Mouse (Mus musculus): ENCODE measurements around the gene Rgsl1. TPM values are rescaled to one million over a fixed set of nuclear protein-coding genes. Genes with fewer than 3 reads are reported as not detected.
"Not testable (repeated sequence)": the region's sequence is repeated elsewhere in the genome, so short reads cannot be mapped to it uniquely, and the experiment has no call there.

Rgsl1 gene
- polyA plus RNA-seq, 1 experiment, result not detected

DNA sequence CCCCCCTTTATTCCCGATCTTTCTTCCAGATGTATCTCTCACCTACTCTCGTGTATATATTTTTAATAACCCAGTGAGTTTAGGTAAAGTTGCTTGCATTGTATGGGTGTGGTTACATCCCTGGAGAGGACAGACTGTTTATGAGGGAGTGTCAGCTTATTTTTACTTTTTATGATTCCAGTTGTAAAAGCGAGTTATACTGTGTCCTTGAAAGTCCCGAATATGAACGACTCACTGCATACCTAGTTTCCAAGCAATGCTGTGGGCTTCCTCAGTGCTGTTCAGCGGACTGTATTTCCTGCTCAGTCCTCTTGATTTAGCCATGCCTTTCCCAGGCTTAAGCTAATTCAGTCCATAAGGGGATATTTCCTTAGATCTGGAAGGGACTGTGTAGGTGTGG lies 68.8 kb downstream of the Rgsl1 start:
- H3K79me3 ChIP-seq (ENCODE audit: low read depth), result no peaks in the 10 kb centered on the region
- no peak overlapping the region for H3K4me3 ChIP-seq (ENCODE audit: insufficient read depth, poor library complexity, severe bottlenecking)
- H3K27me3 ChIP-seq (ENCODE audit: control insufficient read depth, insufficient read depth, insufficient read length), result no peaks in the 10 kb centered on the region
- no peak for TF ChIP-seq CTCF (IDR thresholded peaks at IDR 0.05; ENCODE audit: control insufficient read depth, insufficient read depth, insufficient read length)
- TF ChIP-seq MAX (IDR thresholded peaks at IDR 0.05), result no peak
- no peak for TF ChIP-seq USF1 (IDR thresholded peaks at IDR 0.05; ENCODE audit: low read depth)
- TF ChIP-seq MYOD1 (IDR thresholded peaks at IDR 0.05; ENCODE audit: control insufficient read depth, insufficient read length, low read depth), result no peak
- TF ChIP-seq FOSL1 (IDR thresholded peaks at IDR 0.05; ENCODE audit: insufficient read depth, low read length, poor library complexity, severe bottlenecking), result no peak
- TF ChIP-seq MYOG (IDR thresholded peaks at IDR 0.05; ENCODE audit: control insufficient read depth, extremely low read depth, insufficient read length), result no peak
- TF ChIP-seq CEBPB (IDR thresholded peaks at IDR 0.05; ENCODE audit: low read depth), result no peak
- no peak overlapping the region for H3ac ChIP-seq (ENCODE audit: control insufficient read depth, insufficient read length, low read depth)
- no peaks in the 10 kb centered on the region for H3K36me3 ChIP-seq (ENCODE audit: control insufficient read depth, insufficient read depth)
- no peaks in the 10 kb centered on the region for H3K79me2 ChIP-seq (ENCODE audit: control insufficient read depth, insufficient read depth)

GRCm38 (mm10) chr1:153770776-153771167 lies 73.2 kb downstream of the Rgsl1 start:
- Histone ChIP-seq H3K27me3 (ENCODE audit: control insufficient read depth, insufficient read depth, insufficient read length) (no peaks in the 10 kb centered on the region), H3K4me3 (ENCODE audit: insufficient read depth, poor library complexity, severe bottlenecking) (no peak overlapping the region), H3K36me3 (ENCODE audit: control insufficient read depth, insufficient read depth) (no peaks in the 10 kb centered on the region), H3K79me2 (ENCODE audit: control insufficient read depth, insufficient read depth) (no peaks in the 10 kb centered on the region), H3K79me3 (ENCODE audit: low read depth) (no peaks in the 10 kb centered on the region), H3ac (ENCODE audit: control insufficient read depth, insufficient read length, low read depth) (no peak overlapping the region)
- TF ChIP-seq MYOG (IDR thresholded peaks at IDR 0.05; ENCODE audit: control insufficient read depth, extremely low read depth, insufficient read length) (no peak), USF1 (IDR thresholded peaks at IDR 0.05; ENCODE audit: low read depth) (no peak), MYOD1 (IDR thresholded peaks at IDR 0.05; ENCODE audit: control insufficient read depth, insufficient read length, low read depth) (no peak), FOSL1 (IDR thresholded peaks at IDR 0.05; ENCODE audit: insufficient read depth, low read length, poor library complexity, severe bottlenecking) (no peak), CEBPB (IDR thresholded peaks at IDR 0.05; ENCODE audit: low read depth) (no peak), CTCF (IDR thresholded peaks at IDR 0.05; ENCODE audit: control insufficient read depth, insufficient read depth, insufficient read length) (no peak), MAX (IDR thresholded peaks at IDR 0.05) (no peak)

- no peak overlapping the region for H3K4me3 ChIP-seq (ENCODE audit: insufficient read depth, poor library complexity, severe bottlenecking)
- H3ac ChIP-seq (ENCODE audit: control insufficient read depth, insufficient read length, low read depth), result no peak overlapping the region
- TF ChIP-seq USF1 (IDR thresholded peaks at IDR 0.05; ENCODE audit: low read depth), result no peak
- no peak for TF ChIP-seq CTCF (IDR thresholded peaks at IDR 0.05; ENCODE audit: control insufficient read depth, insufficient read depth, insufficient read length)
- TF ChIP-seq MYOD1 (IDR thresholded peaks at IDR 0.05; ENCODE audit: control insufficient read depth, insufficient read length, low read depth), result no peak
- no peak for TF ChIP-seq MAX (IDR thresholded peaks at IDR 0.05)
- TF ChIP-seq MYOG (IDR thresholded peaks at IDR 0.05; ENCODE audit: control insufficient read depth, extremely low read depth, insufficient read length), result no peak
- no peak for TF ChIP-seq CEBPB (IDR thresholded peaks at IDR 0.05; ENCODE audit: low read depth)
- TF ChIP-seq FOSL1 (IDR thresholded peaks at IDR 0.05; ENCODE audit: insufficient read depth, low read length, poor library complexity, severe bottlenecking), result no peak
- H3K36me3 ChIP-seq (ENCODE audit: control insufficient read depth, insufficient read depth), result no peaks in the 10 kb centered on the region
- no peaks in the 10 kb centered on the region for H3K27me3 ChIP-seq (ENCODE audit: control insufficient read depth, insufficient read depth, insufficient read length)
- no peaks in the 10 kb centered on the region for H3K79me3 ChIP-seq (ENCODE audit: low read depth)
- H3K79me2 ChIP-seq (ENCODE audit: control insufficient read depth, insufficient read depth), result no peaks in the 10 kb centered on the region
Observed at GRCm38 (mm10) chr1:153769998-153770775, 73.8 kb downstream of the Rgsl1 start.

DNA sequence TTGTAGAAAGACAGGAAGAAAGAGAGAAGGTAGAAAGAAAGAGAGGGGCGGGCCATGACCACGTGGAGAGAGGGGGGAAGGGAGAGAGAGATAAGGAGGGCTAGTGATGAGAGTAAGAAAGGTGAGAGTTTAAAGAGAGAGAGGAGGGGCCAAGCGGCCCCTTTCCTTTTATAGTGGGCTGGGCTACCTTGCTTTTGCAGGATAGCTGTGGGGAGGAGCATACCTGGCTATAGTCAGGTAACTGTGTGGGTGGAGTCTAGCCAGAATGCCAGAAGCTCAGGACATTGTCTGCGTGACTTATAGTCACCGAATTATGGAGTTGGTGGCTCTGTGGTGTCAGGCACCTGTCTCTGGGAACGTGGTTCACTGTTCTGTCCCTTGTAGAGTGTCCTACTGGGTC lies 74.4 kb downstream of the Rgsl1 start:
- not testable (repeated sequence) for H3K27me3 ChIP-seq (ENCODE audit: control insufficient read depth, insufficient read depth, insufficient read length); H3K36me3 ChIP-seq (ENCODE audit: control insufficient read depth, insufficient read depth); H3K79me3 ChIP-seq (ENCODE audit: low read depth); H3K4me3 ChIP-seq (ENCODE audit: insufficient read depth, poor library complexity, severe bottlenecking); H3ac ChIP-seq (ENCODE audit: control insufficient read depth, insufficient read length, low read depth); H3K79me2 ChIP-seq (ENCODE audit: control insufficient read depth, insufficient read depth)

GRCm38 (mm10) chr1:153768465-153768864 lies 75.5 kb downstream of the Rgsl1 start:
- no peaks in the 10 kb centered on the region for H3K27me3 ChIP-seq (ENCODE audit: control insufficient read depth, insufficient read depth, insufficient read length)
- no peak overlapping the region for H3ac ChIP-seq (ENCODE audit: control insufficient read depth, insufficient read length, low read depth)
- TF ChIP-seq FOSL1 (IDR thresholded peaks at IDR 0.05; ENCODE audit: insufficient read depth, low read length, poor library complexity, severe bottlenecking), result no peak
- no peak for TF ChIP-seq MYOD1 (IDR thresholded peaks at IDR 0.05; ENCODE audit: control insufficient read depth, insufficient read length, low read depth)
- no peak for TF ChIP-seq CTCF (IDR thresholded peaks at IDR 0.05; ENCODE audit: control insufficient read depth, insufficient read depth, insufficient read length)
- TF ChIP-seq USF1 (IDR thresholded peaks at IDR 0.05; ENCODE audit: low read depth), result no peak
- no peak for TF ChIP-seq MAX (IDR thresholded peaks at IDR 0.05)
- no peak for TF ChIP-seq MYOG (IDR thresholded peaks at IDR 0.05; ENCODE audit: control insufficient read depth, extremely low read depth, insufficient read length)
- TF ChIP-seq CEBPB (IDR thresholded peaks at IDR 0.05; ENCODE audit: low read depth), result no peak
- H3K4me3 ChIP-seq (ENCODE audit: insufficient read depth, poor library complexity, severe bottlenecking), result no peak overlapping the region
- no peaks in the 10 kb centered on the region for H3K36me3 ChIP-seq (ENCODE audit: control insufficient read depth, insufficient read depth)
- H3K79me2 ChIP-seq (ENCODE audit: control insufficient read depth, insufficient read depth), result no peaks in the 10 kb centered on the region
- no peaks in the 10 kb centered on the region for H3K79me3 ChIP-seq (ENCODE audit: low read depth)

DNA sequence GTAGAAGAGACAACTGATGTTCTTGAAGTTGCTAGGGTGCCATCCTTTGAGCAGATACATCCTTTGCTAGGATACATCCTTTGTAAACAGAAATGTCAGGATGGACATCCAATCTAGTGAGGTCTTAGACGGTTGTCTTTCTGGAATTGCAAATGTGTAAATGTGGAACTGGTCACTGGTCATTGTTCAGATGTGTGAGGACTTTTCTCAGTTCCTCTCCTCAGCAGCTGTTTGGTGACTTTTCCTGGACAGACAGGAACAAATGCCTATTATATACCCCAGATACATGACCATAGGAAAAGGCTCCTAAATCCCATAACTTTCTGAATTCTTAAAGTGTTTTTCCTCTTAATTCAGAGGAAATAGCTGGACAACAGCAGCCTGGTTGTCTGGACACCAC lies 76.7 kb downstream of the Rgsl1 start:
- Histone ChIP-seq H3K36me3 (ENCODE audit: control insufficient read depth, insufficient read depth) (no peaks in the 10 kb centered on the region), H3K79me3 (ENCODE audit: low read depth) (no peaks in the 10 kb centered on the region), H3K4me3 (ENCODE audit: insufficient read depth, poor library complexity, severe bottlenecking) (no peak overlapping the region), H3ac (ENCODE audit: control insufficient read depth, insufficient read length, low read depth) (no peak overlapping the region), H3K79me2 (ENCODE audit: control insufficient read depth, insufficient read depth) (no peaks in the 10 kb centered on the region), H3K27me3 (ENCODE audit: control insufficient read depth, insufficient read depth, insufficient read length) (no peaks in the 10 kb centered on the region)
- TF ChIP-seq MYOD1 (IDR thresholded peaks at IDR 0.05; ENCODE audit: control insufficient read depth, insufficient read length, low read depth), result no peak
- no peak for TF ChIP-seq FOSL1 (IDR thresholded peaks at IDR 0.05; ENCODE audit: insufficient read depth, low read length, poor library complexity, severe bottlenecking)
- no peak for TF ChIP-seq USF1 (IDR thresholded peaks at IDR 0.05; ENCODE audit: low read depth)
- no peak for TF ChIP-seq CEBPB (IDR thresholded peaks at IDR 0.05; ENCODE audit: low read depth)
- TF ChIP-seq CTCF (IDR thresholded peaks at IDR 0.05; ENCODE audit: control insufficient read depth, insufficient read depth, insufficient read length), result no peak
